Mouse (Mus musculus) kidney, adult 2 months (tissue): ENCODE data around the gene 2010300C02Rik.

Experiments
- CTCF ChIP-seq: fragments of 200-500 bp; conservative IDR thresholded peaks from 2 replicates; pipeline ENCODE4 v1.5.1; 2011; ENCODE audit warnings: low read depth, mild to moderate bottlenecking, control low read depth, low read length, moderate library complexity, mixed read lengths; ENCODE audit not compliant: insufficient read depth, insufficient read length
- POLR2A ChIP-seq: fragments of 200-500 bp; IDR thresholded peaks from one replicate; pipeline ENCODE4 v1.6.1; 2011; ENCODE audit warnings: low read depth, low read length, control low read depth

GRCm38 (mm10) chr1:37641361-37641760 is 78.5 kb downstream of the 2010300C02Rik start:
- TF ChIP-seq CTCF (no peak), POLR2A (no peak)
